Mouse (Mus musculus) spleen, adult 2 months (tissue): ENCODE results near the gene Uchl1.

Experiments
- CTCF ChIP-seq: fragments of 200-500 bp; IDR thresholded peaks from 2 replicates; pipeline ENCODE4 v1.5.1; 2011; ENCODE audit warnings: mild to moderate bottlenecking, inconsistent platforms; ENCODE audit not compliant: insufficient read depth, insufficient read length, insufficient replicate concordance; ENCODE audit errors: extremely low read depth
- POLR2A ChIP-seq: fragments of 200-500 bp; IDR thresholded peaks from 2 replicates; pipeline ENCODE4 v1.6.1; 2011; ENCODE audit warnings: low read depth, low read length, inconsistent platforms

- no peak for TF ChIP-seq CTCF
- TF ChIP-seq POLR2A = no peak
These were observed 42.0 kb downstream of the Uchl1 start for GRCm38 (mm10) chr5:66717931-66718330.
